Mouse (Mus musculus): ENCODE results near the gene Ralgps1. TPM values are rescaled to one million over a fixed set of nuclear protein-coding genes. Genes with fewer than 3 reads are reported as not detected.

The Ralgps1 gene
- total and polyA plus RNA-seq, 2 experiments from 2014 or later, result 20.7 to 69.9 TPM

DNA sequence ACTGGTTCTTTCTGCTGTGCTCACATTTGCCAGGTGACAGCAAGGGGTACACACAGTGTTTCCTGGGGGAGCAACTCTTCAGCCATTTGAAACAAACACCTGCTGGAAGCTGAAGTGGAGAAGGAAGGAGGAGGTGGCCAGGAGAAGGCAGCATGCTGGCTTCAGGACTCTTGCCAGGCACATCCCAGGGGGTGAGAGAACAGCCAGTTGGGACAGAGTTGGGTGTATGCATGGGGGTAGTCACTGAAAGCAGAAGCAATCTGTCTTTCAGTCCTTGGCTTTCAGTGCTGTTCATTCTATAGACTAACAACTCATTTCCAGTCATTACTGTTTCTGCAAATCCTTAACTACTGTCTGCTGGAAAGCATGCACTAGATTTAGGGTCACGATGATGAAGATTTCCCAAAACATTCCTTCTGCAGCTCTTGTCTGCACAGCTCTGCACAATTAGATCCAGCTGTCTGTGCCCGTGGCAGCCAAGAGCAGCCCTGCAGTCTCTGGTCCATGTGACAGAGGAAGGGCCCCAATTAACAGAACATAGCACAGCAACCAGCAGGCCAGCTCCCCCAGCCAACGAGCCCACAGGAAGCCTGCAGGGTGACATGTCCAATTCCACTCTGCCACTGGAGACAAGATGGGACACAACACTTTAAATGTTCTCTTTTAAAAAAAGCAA, 70.8 kb downstream of the Ralgps1 start:
- Histone ChIP-seq H3K4me3 (ENCODE audit: low read length) (no peak overlapping the region), H3K9ac (replicated peaks; ENCODE audit: low read length) (no peak overlapping the region), H3K9me3 (ENCODE audit: low read length) (no peaks in the 10 kb centered on the region), H3K36me3 (ENCODE audit: insufficient read depth, low read length) (no peaks in the 10 kb centered on the region), H3K4me1 (ENCODE audit: insufficient read depth, low read length) (no peaks in the 10 kb centered on the region), H3K4me2 (ENCODE audit: low read depth, low read length) (no peak overlapping the region), H3K27ac (no peak overlapping the region), H3K27me3 (ENCODE audit: insufficient read depth, low read length) (no peaks in the 10 kb centered on the region)
- no peak for TF ChIP-seq CTCF (IDR thresholded peaks at IDR 0.05; ENCODE audit: low read depth)
- ATAC-seq (no peak), DNase-seq (ENCODE audit: low spot score) (peak; percentile 28)
- WGBS, result 36% methylated on average over 3 of the region's 3 CpGs

DNA sequence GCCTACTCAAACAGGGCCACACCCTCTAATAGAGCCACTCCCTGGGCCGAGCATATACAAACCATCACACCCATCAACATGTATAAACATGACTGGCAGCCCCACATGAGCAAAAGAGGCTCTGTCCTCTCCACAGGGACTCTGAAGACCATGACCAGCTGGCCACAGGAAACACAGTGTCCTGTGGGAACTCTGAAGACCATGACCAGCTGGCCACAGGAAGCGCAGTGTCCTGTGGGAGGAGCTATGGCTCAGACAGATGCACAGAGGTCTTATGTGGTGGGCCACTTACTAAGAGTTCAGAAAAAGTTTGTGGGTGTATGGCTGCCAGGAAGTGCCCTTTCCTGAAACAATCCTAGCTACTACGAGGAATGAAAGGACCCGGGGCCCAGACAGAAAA, 72.4 kb downstream of the Ralgps1 start:
- H3K27ac ChIP-seq, result no peak overlapping the region
- H3K4me3 ChIP-seq (ENCODE audit: low read length), result no peak overlapping the region
- H3K36me3 ChIP-seq (ENCODE audit: insufficient read depth, low read length), result no peaks in the 10 kb centered on the region
- WGBS, result 82% methylated on average over 4 of the region's 4 CpGs
- H3K9ac ChIP-seq (replicated peaks; ENCODE audit: low read length), result no peak overlapping the region
- H3K4me2 ChIP-seq (ENCODE audit: low read depth, low read length), result no peak overlapping the region
- DNase-seq (ENCODE audit: low spot score), result no peak
- no peaks in the 10 kb centered on the region for H3K9me3 ChIP-seq (ENCODE audit: low read length)
- 0 out of 2 replicates have a peak, but pooled peaks have one; percentile 15 for ATAC-seq
- H3K27me3 ChIP-seq (ENCODE audit: insufficient read depth, low read length), result no peaks in the 10 kb centered on the region
- TF ChIP-seq CTCF (IDR thresholded peaks at IDR 0.05; ENCODE audit: low read depth), result no peak
- no peaks in the 10 kb centered on the region for H3K4me1 ChIP-seq (ENCODE audit: insufficient read depth, low read length)

DNA sequence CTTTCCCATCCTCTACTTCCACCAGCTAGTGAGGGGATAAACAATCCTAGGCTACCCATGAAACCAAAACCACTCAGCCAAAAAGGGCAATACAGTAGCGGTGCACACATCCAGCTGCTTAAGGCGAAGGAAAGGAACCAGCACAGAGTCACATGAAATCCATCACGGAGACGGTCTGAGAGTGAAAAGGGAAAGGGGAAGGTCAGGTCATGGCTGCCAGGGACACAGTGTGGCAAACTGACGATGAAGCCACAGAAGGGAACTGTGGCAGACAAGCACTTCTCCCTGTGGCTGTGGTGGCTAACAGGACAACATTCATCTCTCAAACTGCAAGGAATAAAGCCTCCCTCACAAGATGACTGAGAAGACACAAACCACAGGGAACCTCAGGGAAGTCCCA, 76.2 kb downstream of the Ralgps1 start:
- TF ChIP-seq CTCF (IDR thresholded peaks at IDR 0.05; ENCODE audit: low read depth), result no peak
- no peak overlapping the region for H3K4me3 ChIP-seq (ENCODE audit: low read length)
- H3K9ac ChIP-seq (replicated peaks; ENCODE audit: low read length), result no peak overlapping the region
- H3K36me3 ChIP-seq (ENCODE audit: insufficient read depth, low read length), result peaks cover 4% of the 10 kb centered on the region; the same call in 1 of the 2 replicates
- ATAC-seq (no peak), DNase-seq (ENCODE audit: low spot score) (no peak)
- 91% methylated on average over 5 of the region's 5 CpGs for WGBS
- no peak overlapping the region for H3K27ac ChIP-seq
- no peaks in the 10 kb centered on the region for H3K9me3 ChIP-seq (ENCODE audit: low read length)
- H3K27me3 ChIP-seq (ENCODE audit: insufficient read depth, low read length), result no peaks in the 10 kb centered on the region
- no peak overlapping the region for H3K4me2 ChIP-seq (ENCODE audit: low read depth, low read length)
- H3K4me1 ChIP-seq (ENCODE audit: insufficient read depth, low read length), result no peaks in the 10 kb centered on the region

DNA sequence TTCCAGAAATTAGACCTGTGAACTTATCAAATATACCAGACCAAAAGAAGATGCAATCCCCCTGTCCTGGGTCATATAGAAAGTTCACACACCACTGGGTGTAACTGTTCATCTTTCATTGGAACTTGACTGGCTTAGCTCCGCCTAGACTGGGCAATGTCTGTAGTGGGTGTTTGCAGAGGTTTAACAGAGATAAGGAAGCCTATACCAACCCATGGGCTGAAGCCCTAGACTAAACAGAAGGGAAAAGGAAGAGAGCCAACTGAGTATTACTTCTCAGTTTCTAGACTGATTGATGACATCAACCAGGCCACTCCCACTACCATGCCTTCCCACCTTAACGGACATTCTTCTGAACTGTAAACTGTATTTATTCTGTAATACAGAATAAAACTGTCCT, 79.2 kb downstream of the Ralgps1 start:
- H3K27me3 ChIP-seq (ENCODE audit: insufficient read depth, low read length), result no peaks in the 10 kb centered on the region
- no peak for TF ChIP-seq CTCF (IDR thresholded peaks at IDR 0.05; ENCODE audit: low read depth)
- H3K4me2 ChIP-seq (ENCODE audit: low read depth, low read length), result no peak overlapping the region
- no peak overlapping the region for H3K9ac ChIP-seq (replicated peaks; ENCODE audit: low read length)
- H3K27ac ChIP-seq, result no peak overlapping the region
- ATAC-seq (no peak), DNase-seq (ENCODE audit: low spot score) (no peak)
- H3K9me3 ChIP-seq (ENCODE audit: low read length), result 0 out of 2 replicates have a peak, but pooled peaks cover 2% of the 10 kb centered on the region
- no peaks in the 10 kb centered on the region for H3K4me1 ChIP-seq (ENCODE audit: insufficient read depth, low read length)
- H3K4me3 ChIP-seq (ENCODE audit: low read length), result no peak overlapping the region
- peaks cover 4% of the 10 kb centered on the region; the same call in 1 of the 2 replicates for H3K36me3 ChIP-seq (ENCODE audit: insufficient read depth, low read length)
- 83% methylated on average over 2 of the region's 2 CpGs for WGBS

DNA sequence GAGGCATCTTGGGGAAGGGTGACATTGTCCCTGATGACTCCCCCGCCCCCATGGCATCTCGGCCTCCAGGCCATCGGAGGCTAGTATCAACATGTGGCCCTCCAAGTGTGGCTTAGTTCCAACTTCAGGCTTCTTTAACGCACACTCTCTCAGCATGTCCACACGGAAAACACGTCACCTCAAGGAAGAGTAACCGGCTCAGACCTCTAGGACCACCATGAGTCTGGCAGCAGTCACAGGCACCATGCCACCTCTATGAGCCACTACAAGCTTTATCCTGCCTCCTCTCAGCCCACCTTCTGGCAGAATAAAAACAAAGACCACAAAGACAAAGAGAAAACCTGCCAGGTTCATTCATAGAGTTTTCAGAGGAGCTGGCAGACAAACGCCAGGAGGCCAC, 80.8 kb downstream of the Ralgps1 start:
- no peak overlapping the region for H3K4me2 ChIP-seq (ENCODE audit: low read depth, low read length)
- WGBS, result 67% methylated on average over 8 of the region's 8 CpGs

DNA sequence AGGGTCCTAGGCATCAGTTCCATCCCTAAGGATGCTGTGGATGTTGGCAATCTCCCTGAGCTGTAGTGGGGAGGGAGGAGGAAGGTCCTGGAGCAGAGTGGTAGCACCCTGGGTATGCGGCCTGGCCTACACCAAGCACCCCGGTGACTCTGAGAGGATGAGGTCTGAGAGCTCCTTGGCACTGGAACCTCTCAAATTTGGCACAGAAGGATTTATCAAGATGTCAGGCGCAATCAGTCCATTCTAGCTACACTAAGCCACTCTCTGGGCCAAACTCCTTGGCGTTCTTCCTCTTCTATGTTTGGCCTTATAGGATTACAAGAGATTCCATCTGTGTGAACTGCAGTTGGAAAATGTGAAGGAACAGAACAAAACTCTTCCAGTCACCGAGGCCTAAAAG, 82.4 kb downstream of the Ralgps1 start:
- ATAC-seq (no peak), DNase-seq (ENCODE audit: low spot score) (peak; percentile 23)
- Histone ChIP-seq H3K4me3 (ENCODE audit: low read length) (no peak overlapping the region), H3K36me3 (ENCODE audit: insufficient read depth, low read length) (peaks cover 7% of the 10 kb centered on the region; the same call in 1 of the 2 replicates), H3K9ac (replicated peaks; ENCODE audit: low read length) (no peak overlapping the region), H3K27ac (no peak overlapping the region), H3K27me3 (ENCODE audit: insufficient read depth, low read length) (no peaks in the 10 kb centered on the region), H3K4me1 (ENCODE audit: insufficient read depth, low read length) (no peaks in the 10 kb centered on the region), H3K4me2 (ENCODE audit: low read depth, low read length) (no peak overlapping the region), H3K9me3 (ENCODE audit: low read length) (0 out of 2 replicates have a peak, but pooled peaks cover 2% of the 10 kb centered on the region)
- whole genome bisulfite sequencing, result 79% methylated on average over 5 of the region's 5 CpGs
- TF ChIP-seq CTCF (IDR thresholded peaks at IDR 0.05; ENCODE audit: low read depth), result no peak

More for the DNA sequence above, 80.8 kb downstream of the Ralgps1 start:
- Histone ChIP-seq H3K27me3 (ENCODE audit: insufficient read depth, low read length) (no peaks in the 10 kb centered on the region), H3K36me3 (ENCODE audit: insufficient read depth, low read length) (peaks cover 4% of the 10 kb centered on the region; the same call in 1 of the 2 replicates), H3K9me3 (ENCODE audit: low read length) (0 out of 2 replicates have a peak, but pooled peaks cover 2% of the 10 kb centered on the region), H3K27ac (no peak overlapping the region), H3K9ac (replicated peaks; ENCODE audit: low read length) (no peak overlapping the region), H3K4me1 (ENCODE audit: insufficient read depth, low read length) (no peaks in the 10 kb centered on the region), H3K4me3 (ENCODE audit: low read length) (no peak overlapping the region)
- ATAC-seq (no peak), DNase-seq (ENCODE audit: low spot score) (no peak)
- TF ChIP-seq CTCF (IDR thresholded peaks at IDR 0.05; ENCODE audit: low read depth), result no peak

DNA sequence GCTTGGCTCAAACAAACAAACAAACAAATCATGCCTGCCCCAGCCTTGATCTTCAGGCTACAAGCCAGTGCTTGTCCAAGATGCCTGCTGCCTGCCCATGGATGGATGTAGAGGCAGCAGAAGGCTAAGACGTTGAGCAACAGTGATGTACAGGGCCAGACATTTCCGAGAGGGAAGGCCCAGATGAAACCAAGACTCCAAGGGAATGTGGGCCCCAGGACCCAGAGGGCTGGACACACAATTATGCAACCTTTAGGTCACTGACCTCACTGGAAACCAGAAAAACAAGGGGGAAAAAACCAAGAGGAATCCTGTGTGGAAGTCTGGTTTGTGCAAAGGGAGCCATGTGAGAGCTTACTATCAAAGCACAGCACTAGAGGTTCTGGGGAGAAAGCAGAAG, 87.6 kb downstream of the Ralgps1 start:
- no peak overlapping the region for H3K9ac ChIP-seq (replicated peaks; ENCODE audit: low read length)
- WGBS, result 78% methylated on average over 2 of the region's 2 CpGs
- H3K4me3 ChIP-seq (ENCODE audit: low read length), result no peak overlapping the region
- TF ChIP-seq CTCF (IDR thresholded peaks at IDR 0.05; ENCODE audit: low read depth), result no peak
- no peaks in the 10 kb centered on the region for H3K27me3 ChIP-seq (ENCODE audit: insufficient read depth, low read length)
- no peak for ATAC-seq
- 0 out of 2 replicates have a peak, but pooled peaks cover 2% of the 10 kb centered on the region for H3K9me3 ChIP-seq (ENCODE audit: low read length)
- H3K27ac ChIP-seq, result no peak overlapping the region
- H3K4me1 ChIP-seq (ENCODE audit: insufficient read depth, low read length), result no peaks in the 10 kb centered on the region
- DNase-seq (ENCODE audit: low spot score), result no peak
- H3K4me2 ChIP-seq (ENCODE audit: low read depth, low read length), result no peak overlapping the region
- H3K36me3 ChIP-seq (ENCODE audit: insufficient read depth, low read length), result 0 out of 2 replicates have a peak, but pooled peaks cover 4% of the 10 kb centered on the region
